Mouse (Mus musculus) frontal cortex, adult 2 months (tissue): ENCODE measurements around the gene Smad9. TPM values are rescaled to one million over a fixed set of nuclear protein-coding genes. Genes with fewer than 3 reads are reported as not detected.

ENCODE experiments used
- DNase-seq, 2 experiments: peaks; one replicate each; pipeline ENCODE4 v3.0.0; 2022; ENCODE audit warnings: low spot score in 1 of 2; ENCODE audit errors: extremely low spot score in 1 of 2
- polyA plus RNA-seq: library from polyadenylated mRNA; depleted of rRNA; stranded (reverse); fragments of >200 nt; gene quantifications from 2 replicates; pipeline ENCODE4 v1.2.3, GENCODE M21; 2012; rRNA removed

Gene Smad9
- polyA plus RNA-seq, 1 experiment = 6.2 TPM

GRCm38 (mm10) chr3:54807061-54807661 lies 51.8 kb downstream of the Smad9 start:
- peak in 1 of 2 experiments; percentile 33 for DNase-seq

- DNase-seq = peak; percentile 83 to 94
Measured at GRCm38 (mm10) chr3:54807666-54808217, 52.4 kb downstream of the Smad9 start, which contains the start of gene Rfxap. Gene Rfxap, minus strand, starts transcription at chr3:54807791.

GRCm38 (mm10) chr3:54809111-54809510 lies 53.7 kb downstream of the Smad9 start:
- DNase-seq = no peak

- DNase-seq = no peak
Measured at GRCm38 (mm10) chr3:54811616-54812015, 56.2 kb downstream of the Smad9 start.

GRCm38 (mm10) chr3:54813418-54813988 lies 58.1 kb downstream of the Smad9 start:
- DNase-seq = peak in 1 of 2 experiments; percentile 48

- DNase-seq = no peak
Measured at GRCm38 (mm10) chr3:54814622-54815021, 59.2 kb downstream of the Smad9 start.

GRCm38 (mm10) chr3:54815292-54815691 lies 59.9 kb downstream of the Smad9 start:
- peak in 1 of 2 experiments; percentile 68 for DNase-seq

- no peak for DNase-seq
Measured at GRCm38 (mm10) chr3:54822526-54822925, 67.1 kb downstream of the Smad9 start.

GRCm38 (mm10) chr3:54832491-54832890 lies 77.1 kb downstream of the Smad9 start:
- no peak for DNase-seq

GRCm38 (mm10) chr3:54835421-54835820 lies 80.0 kb downstream of the Smad9 start:
- DNase-seq = peak; percentile 15 to 46

Other genes with a start within 250 kb of the Smad9 start
- gene Supt20, start 62.8 kb upstream of the Smad9 start, polyA plus RNA-seq = 61.2 and 68.3 TPM in 2 replicates
- not detected in 2 replicates for gene Gm21958, start 41.2 kb upstream of the Smad9 start, polyA plus RNA-seq
- 48.6 and 49.4 TPM in 2 replicates for gene Exosc8, start 20.2 kb upstream of the Smad9 start, polyA plus RNA-seq
- gene Alg5, start 20.0 kb upstream of the Smad9 start, polyA plus RNA-seq = 24.7 and 29.4 TPM in 2 replicates
- 48.9 and 71.2 TPM in 2 replicates for gene Rfxap, start 52.2 kb downstream of the Smad9 start, polyA plus RNA-seq
- 12.6 and 13.5 TPM in 2 replicates for gene Sertm1, start 160.3 kb downstream of the Smad9 start, polyA plus RNA-seq